Comparison of ENCODE assay signal across 16 mouse cellular contexts in the genomic region with DNA sequence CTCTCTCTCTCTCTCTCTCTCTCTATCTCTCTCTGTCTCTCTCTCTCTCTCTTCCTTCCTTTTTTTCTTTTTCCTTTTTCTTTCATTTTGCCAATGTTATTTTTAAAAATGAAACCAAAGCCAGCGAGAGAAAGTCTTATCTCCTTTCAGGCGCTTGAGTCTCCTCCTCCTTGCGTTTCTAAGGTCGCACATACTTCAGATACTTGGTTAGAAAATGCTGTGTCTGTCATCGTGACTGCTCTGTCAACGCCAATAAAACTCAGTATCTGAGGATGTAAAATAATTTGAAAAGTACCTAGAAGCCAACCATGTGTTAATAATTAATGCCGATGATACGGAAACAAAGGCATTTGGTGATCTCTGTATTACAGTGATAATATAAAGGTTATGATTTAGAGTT. TPM values are rescaled to one million over a fixed set of nuclear protein-coding genes. Genes with fewer than 3 reads are reported as not detected.
DNase-seq lines count a peak whose midpoint lies in the region; ATAC-seq and TF ChIP-seq lines count a peak whose summit lies in the region.
"Had no signal": no experiment of that assay in that cellular context is flagged by ENCODE, and none has a peak within 500 bp of the region (broad histone marks: within the 10 kb centered on the region; RNA-seq: fewer than 3 reads in every experiment).

No protein-coding gene starts in this region.

- no peaks in the 10 kb centered on the region for H3K36me3 ChIP-seq in heart, embryonic 14.5 days (ENCODE audit: control insufficient read depth, insufficient read depth, low read length)
- no peaks in the 10 kb centered on the region for H3K36me3 ChIP-seq in intestine, embryonic 14.5 days (ENCODE audit: control insufficient read depth, insufficient read depth, low read length)
- H3K36me3 ChIP-seq in liver, embryonic 15.5 days (replicated peaks), result no peaks in the 10 kb centered on the region
- H3K36me3 ChIP-seq in hindbrain, embryonic 14.5 days (replicated peaks; ENCODE audit: control insufficient read depth, insufficient read depth), result no peaks in the 10 kb centered on the region
- H3K36me3 ChIP-seq: embryonic facial prominence, embryonic 10.5 days had no signal

- H3K4me1 ChIP-seq in heart, embryonic 14.5 days (ENCODE audit: control insufficient read depth in 2 of 2, insufficient read depth in 2 of 2, low read length in 2 of 2), result peaks cover 8 to 19% of the 10 kb centered on the region in 2 experiments
- H3K4me1 ChIP-seq in lung, adult 2 months (ENCODE audit: control insufficient read depth, insufficient read depth, low read length), result no peaks in the 10 kb centered on the region
- H3K4me1 ChIP-seq in intestine, embryonic 14.5 days (replicated peaks; ENCODE audit: control insufficient read depth, insufficient read depth, low read length), result no peaks in the 10 kb centered on the region
- H3K4me1 ChIP-seq in liver, embryonic 15.5 days (replicated peaks), result no peaks in the 10 kb centered on the region
- no peaks in the 10 kb centered on the region for H3K4me1 ChIP-seq in hindbrain, embryonic 14.5 days (replicated peaks; ENCODE audit: control insufficient read depth, insufficient read depth, low read length)
- H3K4me1 ChIP-seq: embryonic facial prominence, embryonic 10.5 days had no signal

- no peak overlapping the region for H3K27ac ChIP-seq in heart, embryonic 14.5 days (replicated peaks in 1 of 2; ENCODE audit: control insufficient read depth in 1 of 2, insufficient read depth in 1 of 2, low read depth in 2 of 2, low read length in 2 of 2)
- no peak overlapping the region for H3K27ac ChIP-seq in intestine, embryonic 14.5 days (ENCODE audit: low read depth)
- no peak overlapping the region for H3K27ac ChIP-seq in liver, embryonic 15.5 days (replicated peaks)
- H3K27ac ChIP-seq in hindbrain, embryonic 14.5 days, result no peak overlapping the region
- H3K27ac ChIP-seq: embryonic facial prominence, embryonic 10.5 days; hindbrain, postnatal 0 days had no signal

- H3K27me3 ChIP-seq in heart, embryonic 14.5 days (ENCODE audit: control insufficient read depth, insufficient read depth, low read length), result peaks cover 16% of the 10 kb centered on the region
- H3K27me3 ChIP-seq in intestine, embryonic 14.5 days (replicated peaks; ENCODE audit: control insufficient read depth, insufficient read depth, low read length), result no peaks in the 10 kb centered on the region
- peaks cover 6% of the 10 kb centered on the region for H3K27me3 ChIP-seq in liver, embryonic 15.5 days
- H3K27me3 ChIP-seq in hindbrain, embryonic 14.5 days (ENCODE audit: control insufficient read depth, insufficient read depth, low read length), result no peaks in the 10 kb centered on the region

- H3K9me3 ChIP-seq in heart, embryonic 14.5 days (ENCODE audit: control insufficient read depth, low read length), result no peaks in the 10 kb centered on the region
- H3K9me3 ChIP-seq in intestine, embryonic 14.5 days (ENCODE audit: control insufficient read depth, low read length), result no peaks in the 10 kb centered on the region
- no peaks in the 10 kb centered on the region for H3K9me3 ChIP-seq in liver, embryonic 15.5 days (replicated peaks)
- H3K9me3 ChIP-seq in hindbrain, embryonic 14.5 days (ENCODE audit: control insufficient read depth, low read length), result no peaks in the 10 kb centered on the region
- H3K9me3 ChIP-seq: embryonic facial prominence, embryonic 10.5 days had no signal

- no peak for ATAC-seq in heart, embryonic 14.5 days (ENCODE audit: insufficient number of reproducible peaks, insufficient read depth, low FRiP score, low read depth)
- ATAC-seq in intestine, embryonic 14.5 days (replicated peaks; ENCODE audit: low FRiP score, low TSS enrichment, low read depth), result no peak
- ATAC-seq in liver, embryonic 15.5 days (ENCODE audit: insufficient read depth), result no peak
- no peak for ATAC-seq in hindbrain, embryonic 14.5 days (ENCODE audit: low FRiP score)
- ATAC-seq: forebrain, postnatal 0 days; hindbrain, postnatal 0 days had no signal

- H3K4me2 ChIP-seq in heart, embryonic 14.5 days (ENCODE audit: low read length), result peak overlapping the region; percentile 62
- H3K4me2 ChIP-seq in intestine, embryonic 14.5 days (ENCODE audit: low read length), result peak overlapping the region; percentile 37
- peak overlapping the region; percentile 45 for H3K4me2 ChIP-seq in liver, embryonic 15.5 days
- H3K4me2 ChIP-seq in hindbrain, embryonic 14.5 days (replicated peaks), result no peak overlapping the region

- 20% methylated on average over 8 of the region's 8 CpGs for WGBS in heart, embryonic 14.5 days
- WGBS in lung, adult 2 months, result 29% methylated on average over 8 of the region's 8 CpGs
- 57% methylated on average over 8 of the region's 8 CpGs for WGBS in intestine, embryonic 14.5 days
- WGBS in liver, embryonic 15.5 days (ENCODE audit: insufficient replicate concordance), result 29% methylated on average over 8 of the region's 8 CpGs
- 81% methylated on average over 8 of the region's 8 CpGs for WGBS in hindbrain, embryonic 14.5 days

- no peak for TF ChIP-seq POLR2A in lung, adult 2 months (IDR thresholded peaks at IDR 0.05; ENCODE audit: borderline replicate concordance, extremely low read depth, low read depth, low read length)

- no peak overlapping the region for H3K9ac ChIP-seq in heart, embryonic 14.5 days (ENCODE audit: low read length)
- no peak overlapping the region for H3K9ac ChIP-seq in intestine, embryonic 14.5 days (ENCODE audit: low read length)
- no peak overlapping the region for H3K9ac ChIP-seq in liver, embryonic 15.5 days
- H3K9ac ChIP-seq in hindbrain, embryonic 14.5 days, result no peak overlapping the region
- H3K9ac ChIP-seq: forebrain, postnatal 0 days had no signal

- TF ChIP-seq CTCF in lung, adult 2 months (IDR thresholded peaks at IDR 0.05; ENCODE audit: insufficient read depth, low read length), result no peak

- DNase-seq in heart, adult 18-20 months, result no peak
- no peak for DNase-seq in lung, adult 2 months
- DNase-seq in lung, postnatal 36 days, result no peak
- DNase-seq in intestine, embryonic 14.5 days (ENCODE audit: low spot score), result no peak
- no peak for DNase-seq in hindbrain, embryonic 14.5 days (ENCODE audit: low spot score)
- no peak for DNase-seq in layer of hippocampus, postnatal 36 days
- DNase-seq: adrenal gland, postnatal 36 days; cerebellum, postnatal 14 days; forebrain, postnatal 0 days; gastrocnemius, postnatal 36 days; midbrain, embryonic 14.5 days; right cerebral cortex, postnatal 14 days had no signal

- H3K4me3 ChIP-seq in heart, embryonic 14.5 days (ENCODE audit: control insufficient read depth in 1 of 2, insufficient read depth in 1 of 2, low read depth in 1 of 2, low read length in 2 of 2), result peak overlapping the region in 1 of 2 experiments; percentile 21; a peak in 2 of 4 replicates
- peak overlapping the region; percentile 39 for H3K4me3 ChIP-seq in lung, adult 2 months (replicated peaks; ENCODE audit: extremely low read depth, low read depth, low read length)
- H3K4me3 ChIP-seq in intestine, embryonic 14.5 days (ENCODE audit: low read depth, low read length), result peak overlapping the region; percentile 35
- H3K4me3 ChIP-seq in liver, embryonic 15.5 days (replicated peaks), result no peak overlapping the region
- H3K4me3 ChIP-seq in hindbrain, embryonic 14.5 days (replicated peaks; ENCODE audit: low read length), result no peak overlapping the region
- H3K4me3 ChIP-seq: embryonic facial prominence, embryonic 10.5 days had no signal

RNA-seq across cellular contexts. Expression of a gene that starts 30.4 kb away (rescaled TPM):
- polyA plus RNA-seq in heart, embryonic 14.5 days (2014; fragmentation: Nextera tagmentation; extraction: Ambion mirVana), result 8.5 and 9.9 TPM in 2 replicates
- 10 to 100 TPM; 26.2 to 26.4 TPM for total RNA-seq in heart, adult 18-20 months (2021)
- 9.1 and 13.5 TPM in 2 replicates for polyA plus RNA-seq in lung, adult 2 months (2012; rRNA removed)
- polyA plus RNA-seq in intestine, embryonic 14.5 days (2014; fragmentation: Nextera tagmentation; extraction: Ambion mirVana), result 5.8 and 6.2 TPM in 2 replicates
- 4.4 TPM in 2 replicates for polyA plus RNA-seq in liver, embryonic 15.5 days (2015; fragmentation: Nextera tagmentation; extraction: Ambion mirVana)
- polyA plus RNA-seq in hindbrain, embryonic 14.5 days (2014; fragmentation: Nextera tagmentation; extraction: Ambion mirVana), result 6.1 and 6.2 TPM in 2 replicates
- 10 to 100 TPM; 15.5 to 16.1 TPM for total RNA-seq in layer of hippocampus, postnatal 36 days (2021)

RNA-seq across cellular contexts. Expression of a gene that starts 52.4 kb away (rescaled TPM):
- 15.3 and 15.8 TPM in 2 replicates for polyA plus RNA-seq in heart, embryonic 14.5 days (2014; fragmentation: Nextera tagmentation; extraction: Ambion mirVana)
- 100 to 1,000 TPM; 141 to 144 TPM for total RNA-seq in heart, adult 18-20 months (2021)
- 82.3 and 122 TPM in 2 replicates for polyA plus RNA-seq in lung, adult 2 months (2012; rRNA removed)
- 9.7 and 10.5 TPM in 2 replicates for polyA plus RNA-seq in intestine, embryonic 14.5 days (2014; fragmentation: Nextera tagmentation; extraction: Ambion mirVana)
- polyA plus RNA-seq in liver, embryonic 15.5 days (2015; fragmentation: Nextera tagmentation; extraction: Ambion mirVana), result 0.33 and 0.39 TPM in 2 replicates
- 0.39 and 0.46 TPM in 2 replicates for polyA plus RNA-seq in hindbrain, embryonic 14.5 days (2014; fragmentation: Nextera tagmentation; extraction: Ambion mirVana)
- total RNA-seq in layer of hippocampus, postnatal 36 days (2021), result 1 to 10 TPM; 2.9 TPM

RNA-seq across cellular contexts. Expression of a gene that starts 57.4 kb away (rescaled TPM):
- 14.0 and 15.2 TPM in 2 replicates for polyA plus RNA-seq in heart, embryonic 14.5 days (2014; fragmentation: Nextera tagmentation; extraction: Ambion mirVana)
- total RNA-seq in heart, adult 18-20 months (2021), result 10 to 100 TPM; 15.6 to 17.7 TPM
- polyA plus RNA-seq in lung, adult 2 months (2012; rRNA removed), result 24.5 and 38.7 TPM in 2 replicates
- polyA plus RNA-seq in intestine, embryonic 14.5 days (2014; fragmentation: Nextera tagmentation; extraction: Ambion mirVana), result 17.8 and 18.5 TPM in 2 replicates
- polyA plus RNA-seq in liver, embryonic 15.5 days (2015; fragmentation: Nextera tagmentation; extraction: Ambion mirVana), result 7.0 and 8.0 TPM in 2 replicates
- polyA plus RNA-seq in hindbrain, embryonic 14.5 days (2014; fragmentation: Nextera tagmentation; extraction: Ambion mirVana), result 88.6 and 102 TPM in 2 replicates
- 100 to 1,000 TPM; 149 to 157 TPM for total RNA-seq in layer of hippocampus, postnatal 36 days (2021)

Comparison
In these comparisons a context has a peak if more than half of its experiments do, and no peak if none do; other contexts are left out.
1. H3K4me3 ChIP-seq: peak in lung, adult 2 months (single experiment) and intestine, embryonic 14.5 days (single experiment); none in liver, embryonic 15.5 days (single experiment) and hindbrain, embryonic 14.5 days (single experiment).